Mouse (Mus musculus): ENCODE measurements around the gene Apbb2.

Apbb2 gene

DNA sequence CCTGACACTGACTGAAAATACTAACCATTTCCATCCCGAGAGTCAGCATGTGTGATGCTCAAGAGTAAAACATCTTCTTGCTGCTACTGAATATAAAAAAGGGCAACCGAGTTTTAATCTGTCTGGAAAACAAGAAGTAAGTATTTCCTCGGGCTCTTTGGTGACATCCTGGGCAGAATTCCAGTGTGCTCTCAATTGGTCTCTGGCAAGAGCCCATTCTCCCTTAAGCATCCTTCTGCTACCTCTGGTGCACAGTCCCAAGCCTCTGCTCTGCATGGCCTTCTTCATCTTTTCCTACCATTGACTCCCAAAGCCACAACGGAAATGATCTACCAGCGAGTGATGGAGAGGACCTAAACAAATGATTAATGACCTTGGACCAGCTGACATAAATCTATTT is 99.1 kb downstream of the Apbb2 start:
- no peak for DNase-seq (ENCODE audit: extremely low read depth, low read depth)

DNA sequence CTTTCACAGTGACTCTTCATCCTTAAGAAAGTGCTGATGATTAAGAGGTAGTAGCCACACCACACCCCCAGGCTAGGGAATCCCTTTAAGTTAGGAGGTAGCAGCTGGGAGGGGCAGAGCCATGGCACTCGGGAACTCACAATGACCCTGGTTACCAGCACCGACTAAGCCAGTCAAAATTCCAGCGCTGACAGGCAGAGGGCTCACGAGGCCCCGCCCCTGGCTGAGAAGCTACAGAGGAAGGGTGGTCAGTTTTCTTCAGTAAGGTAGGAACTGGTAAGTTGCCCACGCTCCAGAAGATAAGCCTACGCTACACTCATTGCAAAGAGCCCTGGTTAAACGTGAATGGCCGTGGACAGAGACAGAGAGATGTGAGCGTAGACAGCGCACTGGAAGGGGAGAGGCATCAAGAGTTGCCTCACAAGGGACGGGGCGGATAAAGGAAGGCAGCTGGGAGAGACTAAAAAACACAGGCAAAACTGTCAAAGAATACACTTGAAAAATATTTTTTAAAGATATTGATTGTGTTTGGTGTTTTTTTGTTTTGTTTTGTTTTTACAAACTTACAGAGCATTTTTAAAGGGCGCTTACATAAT is 100.1 kb downstream of the Apbb2 start:
- DNase-seq (ENCODE audit: extremely low read depth, low read depth): no peak

DNA sequence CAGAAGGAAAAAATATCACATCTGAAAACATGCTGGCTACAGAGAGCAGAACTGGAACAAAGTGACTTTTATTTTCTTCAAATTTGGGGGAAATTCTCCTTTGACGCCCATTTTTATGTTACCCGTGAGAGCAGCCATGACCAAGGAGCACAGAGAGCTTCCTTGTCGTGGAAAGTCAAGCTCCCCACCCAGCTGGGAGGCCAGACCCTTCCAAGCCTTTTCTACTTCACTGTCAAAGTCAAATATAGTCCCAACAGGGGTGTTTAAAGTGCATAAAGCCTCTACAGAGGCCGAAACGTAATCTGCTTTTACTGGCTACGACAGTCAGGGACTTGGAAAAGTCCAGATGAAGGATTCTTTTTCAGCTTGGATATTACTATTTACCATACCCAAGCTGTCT is 101.1 kb downstream of the Apbb2 start:
- no peak for DNase-seq (ENCODE audit: extremely low read depth, low read depth)

DNA sequence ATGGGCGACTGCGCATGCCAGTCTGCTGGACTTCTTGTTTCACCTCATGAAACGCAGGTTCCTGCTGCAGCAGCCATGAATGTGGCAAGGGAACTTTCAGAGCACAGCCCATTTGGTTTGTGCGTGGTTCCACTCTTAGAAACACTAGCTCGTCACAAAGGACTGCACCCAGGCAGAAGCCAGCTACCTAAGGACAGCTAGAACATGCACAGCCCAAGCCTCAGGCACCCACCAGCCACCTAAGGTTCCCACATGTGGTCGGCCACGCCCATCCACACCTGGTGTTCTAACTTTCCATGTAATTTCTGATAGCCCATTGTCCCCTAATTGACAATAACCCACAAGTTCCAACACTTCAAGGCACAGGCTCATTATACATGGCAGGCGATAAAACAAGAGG is 102.3 kb downstream of the Apbb2 start:
- DNase-seq (ENCODE audit: extremely low read depth, low read depth): no peak

DNA sequence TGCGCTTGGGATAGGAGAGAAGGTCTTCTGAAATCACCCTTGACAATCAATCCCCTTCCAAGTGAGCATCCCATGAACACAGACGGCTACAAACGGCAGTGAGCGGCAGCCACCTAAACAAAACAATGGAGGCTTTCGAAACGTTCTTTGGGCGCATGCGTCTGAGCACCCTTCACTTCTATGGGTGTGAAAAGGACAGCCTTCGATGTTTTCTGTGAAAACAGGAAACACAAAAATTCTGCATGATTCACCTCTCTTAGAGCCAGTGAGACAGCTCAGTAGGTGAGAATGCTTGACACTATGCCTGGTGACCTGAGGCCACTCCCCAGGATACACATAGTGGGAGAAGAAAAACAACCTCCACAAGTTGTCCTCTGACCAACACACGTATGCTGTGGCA is 103.3 kb downstream of the Apbb2 start:
- DNase-seq (ENCODE audit: extremely low read depth, low read depth): no peak

DNA sequence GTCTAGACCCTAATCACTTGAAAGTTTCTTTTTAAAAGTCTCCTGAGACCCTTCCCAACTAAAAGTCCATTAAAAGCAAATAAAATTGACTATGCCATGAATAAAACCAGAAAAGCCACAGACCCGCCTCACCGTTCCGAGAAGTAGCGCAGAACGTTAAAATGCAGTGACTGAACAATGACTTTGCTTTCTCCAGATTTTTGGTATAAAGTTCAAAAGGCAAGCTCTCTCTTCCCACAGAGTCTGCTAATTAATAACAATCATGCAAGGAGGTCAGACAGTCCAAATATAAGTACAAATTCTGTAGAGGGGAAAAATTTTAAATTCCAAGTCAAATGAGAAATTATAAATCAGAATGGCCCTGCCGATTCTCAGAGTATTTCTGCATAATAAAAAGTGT is 103.9 kb downstream of the Apbb2 start:
- no peak for DNase-seq (ENCODE audit: extremely low read depth, low read depth)

DNA sequence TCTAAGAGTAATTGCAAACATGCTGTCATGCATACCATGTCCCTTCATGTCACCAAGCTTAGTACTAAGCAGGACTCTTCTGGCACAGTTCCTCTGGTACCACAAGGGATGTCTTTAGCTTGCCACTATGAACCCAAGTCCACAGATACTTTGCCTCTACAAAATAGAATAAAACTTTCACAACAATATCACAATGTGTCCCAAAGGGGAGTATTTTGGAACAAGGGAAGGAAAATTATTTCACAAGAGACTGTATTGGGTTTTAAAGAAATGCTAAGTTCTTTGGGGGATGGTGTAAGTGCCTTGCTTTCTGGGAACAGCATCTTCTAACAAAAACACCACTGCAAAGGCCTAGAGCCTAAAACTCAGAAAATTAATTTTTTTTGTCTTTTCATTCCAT is 105.2 kb downstream of the Apbb2 start:
- no peak for DNase-seq (ENCODE audit: extremely low read depth, low read depth)

DNA sequence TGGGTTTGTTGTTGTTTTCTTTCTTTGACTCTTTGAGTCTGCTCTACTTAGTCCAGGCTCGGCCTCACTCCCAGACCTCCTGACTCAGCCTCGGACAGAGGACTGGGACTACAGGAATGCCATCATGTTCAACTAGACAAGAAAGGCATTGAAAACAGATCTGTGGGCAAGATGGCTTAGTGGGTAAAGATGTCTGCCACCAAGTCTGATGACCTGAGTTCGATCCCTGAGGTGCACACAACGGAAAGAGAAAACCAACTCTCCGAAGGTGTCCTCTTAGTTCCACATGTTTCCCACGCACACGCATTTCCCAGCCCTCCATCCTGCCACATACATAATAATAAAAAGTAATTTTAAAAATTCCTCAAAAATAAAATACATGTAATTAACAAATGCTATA is 106.1 kb downstream of the Apbb2 start:
- no peak for DNase-seq (ENCODE audit: extremely low read depth, low read depth)

DNA sequence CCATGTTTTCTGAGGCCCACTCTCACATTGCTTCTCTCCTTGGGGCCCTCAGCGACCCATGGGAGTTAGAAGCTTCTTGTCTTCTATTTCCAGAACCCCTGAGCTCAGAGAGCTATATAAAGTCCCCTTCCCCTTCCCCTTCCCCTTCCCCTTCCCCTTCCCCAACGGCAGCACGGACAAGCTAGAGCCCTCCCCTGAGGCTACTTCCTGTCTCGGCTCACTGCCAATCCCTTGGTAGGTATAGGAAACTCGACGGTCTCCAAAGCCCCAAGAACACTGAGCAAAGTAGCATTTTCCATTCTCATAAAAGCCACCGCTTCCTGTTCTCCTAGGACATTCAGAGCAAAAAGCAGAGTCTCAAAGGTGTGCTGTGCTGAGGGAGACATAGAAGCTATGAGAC is 107.9 kb downstream of the Apbb2 start:
- DNase-seq (ENCODE audit: extremely low read depth, low read depth): no peak

DNA sequence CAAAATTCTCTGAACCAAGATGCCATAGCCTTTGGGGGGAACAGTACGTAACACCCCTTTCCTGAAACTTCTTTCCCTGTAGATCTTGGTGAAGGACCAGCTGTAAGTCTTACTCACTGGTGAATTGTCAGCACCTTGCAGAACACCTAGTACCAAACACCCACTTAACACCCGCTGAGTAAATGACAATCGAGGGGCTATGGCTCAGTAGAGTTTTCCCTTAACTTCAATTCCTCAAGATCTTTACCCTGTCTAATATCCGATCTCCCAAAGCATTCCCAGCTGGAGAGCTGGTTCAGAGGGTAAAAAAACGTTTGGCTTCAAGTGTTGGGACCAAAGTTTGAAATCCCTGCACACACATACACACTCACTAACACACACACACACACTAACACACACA is 109.4 kb downstream of the Apbb2 start:
- no peak for DNase-seq (ENCODE audit: extremely low read depth, low read depth)

DNA sequence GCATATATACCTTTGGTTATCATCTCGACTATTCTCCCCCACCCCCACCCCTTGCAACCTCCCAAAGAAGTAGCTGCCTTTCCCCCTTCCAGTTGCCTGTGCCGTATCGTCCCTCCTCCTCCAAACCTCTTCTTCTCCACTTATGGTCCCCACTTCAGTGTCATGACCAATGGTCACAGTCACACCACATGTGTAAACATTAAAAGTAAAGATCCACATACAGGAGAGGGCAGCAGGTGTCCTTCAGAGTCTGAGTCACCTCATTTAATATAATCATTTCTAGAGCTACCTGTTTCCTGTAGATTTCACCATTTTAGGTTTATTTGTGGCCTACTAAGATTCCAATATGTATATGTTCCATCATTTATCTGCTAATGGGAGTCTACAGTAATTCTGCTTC is 113.0 kb downstream of the Apbb2 start:
- DNase-seq (ENCODE audit: extremely low read depth, low read depth): no peak

DNA sequence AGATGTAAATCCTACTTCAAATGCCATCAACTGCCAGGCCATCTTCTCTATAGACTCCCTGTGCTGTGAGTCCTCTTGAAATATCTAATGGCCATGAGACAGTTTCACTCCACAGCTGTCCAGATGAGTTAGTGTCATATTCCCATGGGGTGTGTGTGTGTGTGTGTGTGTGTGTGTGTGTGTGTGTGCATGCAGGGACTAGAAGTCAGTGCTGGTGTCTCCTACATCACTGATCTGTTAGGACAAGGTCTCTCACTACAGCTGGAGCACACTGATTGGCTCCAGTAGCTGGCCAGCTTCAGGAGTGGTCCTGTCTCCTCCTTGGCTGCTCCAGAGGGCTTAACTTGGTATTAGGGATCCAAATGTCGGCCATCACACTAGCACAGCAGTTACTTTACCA is 113.5 kb downstream of the Apbb2 start:
- DNase-seq (ENCODE audit: extremely low read depth, low read depth): no peak

DNA sequence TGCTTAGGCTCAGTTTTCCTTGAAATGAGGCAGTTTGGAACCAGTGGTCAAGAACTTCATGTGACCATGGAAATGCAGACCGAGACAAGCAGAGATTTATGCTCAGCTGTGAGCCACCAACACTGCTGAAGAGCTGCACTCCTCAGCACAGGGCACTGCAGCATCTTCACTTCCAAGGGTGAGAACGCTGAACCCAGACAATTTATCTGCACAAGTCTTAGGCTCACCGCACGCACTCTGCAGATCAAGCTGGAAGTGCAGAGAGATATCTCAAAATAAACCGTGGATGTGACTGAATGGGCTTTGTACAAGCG is 114.2 kb downstream of the Apbb2 start:
- DNase-seq (ENCODE audit: extremely low read depth, low read depth): no peak

DNA sequence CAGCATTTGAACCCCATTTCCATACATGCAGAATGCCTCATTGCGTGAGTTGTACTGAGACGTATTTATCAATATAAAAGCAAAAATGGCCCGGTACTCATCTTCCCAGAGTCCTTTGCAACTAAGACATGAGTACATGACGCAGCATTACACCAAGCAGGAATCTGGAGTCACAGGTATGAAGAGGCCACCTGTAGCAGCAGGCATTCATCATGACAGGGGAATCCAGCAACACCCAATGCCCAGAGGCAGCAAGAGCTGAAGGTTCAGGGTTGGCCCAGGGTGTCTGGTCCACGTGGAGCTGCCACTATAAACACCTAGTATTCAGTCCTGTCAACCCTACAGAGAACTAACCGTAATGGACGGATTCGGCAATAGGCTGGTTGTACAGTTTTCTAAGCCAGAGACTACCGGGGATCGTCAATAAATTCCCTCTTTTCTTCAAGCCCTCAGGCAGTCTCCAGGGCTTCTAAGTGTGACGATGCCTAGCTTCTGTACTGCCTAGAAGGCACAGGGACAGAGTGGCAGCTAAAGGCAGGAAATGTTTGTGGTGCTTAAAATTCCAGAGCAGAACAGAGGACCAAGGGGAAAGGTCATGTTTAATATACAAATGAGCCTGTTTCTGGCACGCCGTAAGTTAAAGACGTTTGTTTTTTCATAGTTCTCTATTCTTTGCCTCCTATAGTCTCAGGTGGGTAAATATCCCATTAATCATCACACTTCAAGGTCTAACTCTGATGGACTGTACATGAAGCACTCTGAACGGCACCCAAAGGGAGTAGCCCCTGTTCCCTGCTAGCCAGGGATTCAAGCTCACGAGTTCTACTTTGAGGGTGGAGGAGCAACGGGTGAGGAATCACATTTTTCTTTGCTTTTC is 114.8 kb downstream of the Apbb2 start:
- no peak for DNase-seq (ENCODE audit: extremely low read depth, low read depth)

DNA sequence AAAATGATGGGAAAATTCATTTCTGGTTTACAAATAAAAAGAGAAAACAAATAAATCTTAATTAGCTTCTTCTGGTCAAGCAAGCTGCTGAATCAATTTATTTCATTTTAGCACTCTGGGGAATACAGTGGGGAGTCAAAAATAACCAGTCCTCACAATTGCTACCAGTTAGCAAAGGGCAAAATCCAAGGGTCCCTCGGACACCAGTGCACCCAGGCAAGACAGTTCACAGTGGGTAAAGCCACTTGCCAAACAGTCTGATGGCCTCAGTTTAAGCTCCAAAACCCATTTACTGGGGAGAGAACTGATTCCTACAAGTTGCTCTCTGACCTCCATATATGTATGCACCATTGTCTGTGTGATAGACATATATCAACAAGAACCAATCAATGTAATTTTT is 115.6 kb downstream of the Apbb2 start:
- DNase-seq (ENCODE audit: extremely low read depth, low read depth): no peak

DNA sequence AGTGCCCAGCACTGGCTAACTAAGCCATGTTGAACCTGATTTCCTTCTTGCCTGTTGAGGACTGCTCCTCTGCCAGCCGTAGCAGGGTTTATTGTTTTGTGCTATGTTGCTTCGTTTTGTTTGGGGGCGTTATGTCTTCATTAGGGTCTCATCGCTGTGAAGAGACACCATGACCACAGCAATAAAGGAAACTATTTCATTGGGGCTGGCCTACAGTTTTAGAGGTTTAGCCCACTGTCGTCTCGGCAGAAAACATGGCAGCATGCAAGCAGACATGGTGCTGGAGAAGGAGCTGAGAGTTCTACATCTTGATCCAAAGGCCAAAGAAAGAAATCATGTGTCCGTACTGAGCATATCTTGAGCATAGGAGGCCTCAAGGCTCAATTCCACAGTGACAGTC is 119.0 kb downstream of the Apbb2 start:
- no peak for DNase-seq (ENCODE audit: extremely low read depth, low read depth)

DNA sequence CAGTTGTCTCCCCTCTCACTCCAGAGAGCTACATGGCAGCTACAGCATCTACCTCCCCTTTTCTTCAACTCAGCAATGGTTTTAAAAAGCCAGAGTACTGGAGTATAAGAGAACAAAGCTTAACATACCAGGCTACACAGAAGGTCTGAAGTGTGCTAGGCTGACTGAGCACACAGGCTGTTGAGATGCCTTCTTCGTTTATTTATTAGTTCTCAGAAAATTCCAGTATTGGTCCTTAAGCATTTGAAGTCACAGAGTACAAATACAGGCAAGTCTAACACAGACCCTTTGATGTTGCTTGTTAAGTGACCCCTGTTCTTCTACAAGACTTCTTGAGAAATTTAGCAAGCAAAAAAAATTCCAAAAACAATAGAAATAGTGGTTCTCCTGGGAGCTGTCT is 120.4 kb downstream of the Apbb2 start:
- no peak for DNase-seq (ENCODE audit: extremely low read depth, low read depth)

DNA sequence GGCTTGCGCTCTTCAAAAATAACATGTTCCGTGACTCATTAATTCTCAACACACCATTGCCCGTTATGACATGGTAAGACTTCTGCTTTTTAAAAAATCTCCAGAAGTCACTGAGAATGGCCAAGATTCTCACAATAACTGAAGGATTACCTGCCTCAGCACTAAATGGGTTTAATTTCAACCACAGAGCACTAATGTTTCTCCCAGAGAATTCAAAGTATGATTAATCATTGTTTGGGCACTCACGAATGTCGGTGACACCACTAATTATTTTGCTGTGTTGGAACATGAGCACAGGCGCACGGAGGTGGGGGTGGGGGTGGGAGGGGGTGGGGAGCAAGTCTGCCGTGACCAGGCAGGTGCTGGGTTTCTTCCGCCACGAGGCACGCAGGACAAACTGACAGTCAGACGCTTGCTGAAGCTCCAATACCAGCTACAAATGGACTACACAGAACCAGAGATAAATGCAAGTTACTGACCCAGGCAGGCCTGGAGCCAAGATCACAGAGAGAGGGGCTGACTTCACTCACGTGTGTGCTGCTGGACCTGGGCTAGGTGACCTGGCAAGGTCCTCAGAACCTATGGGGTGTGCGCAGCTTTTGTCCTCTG is 121.0 kb downstream of the Apbb2 start:
- no peak for DNase-seq (ENCODE audit: extremely low read depth, low read depth)

DNA sequence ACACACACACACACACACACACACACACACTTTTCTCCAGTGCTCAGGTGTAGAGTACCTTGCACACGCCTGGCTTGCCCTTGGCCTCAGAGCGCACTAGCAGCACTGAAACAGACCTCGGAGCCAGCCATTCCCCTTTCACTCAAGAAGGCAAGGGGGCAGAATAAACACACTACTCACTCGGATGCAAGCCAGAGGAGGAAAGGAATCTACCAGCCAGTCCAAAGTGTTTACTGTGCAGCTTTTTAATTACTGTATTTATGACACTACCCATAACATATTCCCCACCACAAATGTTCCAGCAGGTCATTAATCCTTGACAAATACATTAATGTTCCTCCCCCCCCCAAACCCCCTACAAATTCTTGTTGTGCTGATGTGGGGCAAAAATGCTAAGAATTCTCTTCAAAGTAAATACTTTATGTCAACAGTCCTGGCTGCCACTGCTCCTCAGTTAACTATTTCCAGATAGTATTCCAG is 121.7 kb downstream of the Apbb2 start:
- no peak for DNase-seq (ENCODE audit: extremely low read depth, low read depth)

DNA sequence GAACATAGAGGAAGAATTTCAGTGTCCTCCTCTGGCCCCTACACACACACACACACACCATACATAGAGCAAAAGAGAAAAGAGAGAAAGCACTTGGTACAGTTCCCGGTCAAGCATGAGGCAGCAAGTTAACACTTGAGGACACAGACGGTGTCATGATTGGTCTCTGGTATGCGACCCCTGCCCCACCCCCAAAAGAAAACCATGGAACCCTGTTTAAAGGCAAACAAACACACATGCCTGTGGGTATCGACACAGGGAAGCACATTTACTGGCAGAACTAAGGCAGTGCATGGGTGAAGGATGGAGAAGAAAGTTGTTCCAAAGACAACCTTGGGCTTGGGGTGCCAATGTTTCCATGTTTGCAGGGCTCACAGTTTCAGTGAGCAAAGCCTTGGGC is 123.9 kb downstream of the Apbb2 start:
- no peak for DNase-seq (ENCODE audit: extremely low read depth, low read depth)

DNA sequence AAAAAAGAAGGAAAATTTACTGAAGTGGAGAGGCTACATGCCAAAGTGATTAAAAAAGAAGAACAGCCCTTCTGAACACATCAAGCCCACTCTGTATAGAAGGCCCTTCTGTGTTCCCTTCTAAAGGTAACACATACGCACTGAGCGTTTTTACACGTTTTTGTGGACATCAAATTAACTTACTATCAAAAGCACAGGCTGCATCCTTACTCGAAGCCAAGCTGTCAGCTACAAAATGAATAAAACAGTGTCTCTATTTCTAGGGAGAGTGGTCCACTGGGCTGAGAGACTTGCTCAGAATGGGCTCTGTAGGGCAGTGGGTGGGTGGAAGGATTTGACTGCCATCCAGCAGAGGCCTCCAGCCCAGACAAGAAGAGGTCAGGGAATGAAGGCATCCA is 126.0 kb downstream of the Apbb2 start:
- no peak for DNase-seq (ENCODE audit: extremely low read depth, low read depth)

DNA sequence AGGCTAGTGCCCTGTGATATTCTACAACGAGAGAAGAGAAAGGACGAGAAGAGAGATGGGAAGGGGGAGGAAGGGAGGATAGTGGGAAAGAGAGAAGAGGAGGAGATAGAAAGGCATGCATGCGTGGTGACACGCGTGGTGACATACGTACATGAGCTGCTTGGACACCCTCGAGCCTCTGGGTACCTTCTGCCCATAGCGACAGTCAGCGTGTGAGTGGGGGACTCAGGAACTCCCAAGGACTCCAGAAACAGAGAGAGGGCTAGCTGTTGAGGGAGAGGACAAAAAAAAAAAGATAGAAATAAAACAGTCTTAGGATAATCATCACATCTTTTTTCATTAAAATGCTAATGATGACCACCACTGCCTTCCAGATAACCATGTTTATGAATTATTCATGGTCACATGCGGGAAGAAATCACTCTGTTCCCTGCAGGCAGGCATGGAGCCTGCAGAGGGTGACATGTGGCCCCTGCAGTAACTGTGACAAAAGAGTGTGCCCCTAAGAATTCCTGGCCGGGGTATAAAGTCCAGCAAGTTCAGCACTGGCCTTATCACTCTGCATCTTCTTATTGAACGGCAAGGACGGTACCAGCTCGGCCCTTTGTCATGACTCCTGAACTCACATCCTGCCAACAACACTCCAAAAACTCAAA is 126.5 kb downstream of the Apbb2 start:
- DNase-seq (ENCODE audit: extremely low read depth, low read depth): no peak

All from MEL-GATA-1-ER (cell line).